In the genomic region with DNA sequence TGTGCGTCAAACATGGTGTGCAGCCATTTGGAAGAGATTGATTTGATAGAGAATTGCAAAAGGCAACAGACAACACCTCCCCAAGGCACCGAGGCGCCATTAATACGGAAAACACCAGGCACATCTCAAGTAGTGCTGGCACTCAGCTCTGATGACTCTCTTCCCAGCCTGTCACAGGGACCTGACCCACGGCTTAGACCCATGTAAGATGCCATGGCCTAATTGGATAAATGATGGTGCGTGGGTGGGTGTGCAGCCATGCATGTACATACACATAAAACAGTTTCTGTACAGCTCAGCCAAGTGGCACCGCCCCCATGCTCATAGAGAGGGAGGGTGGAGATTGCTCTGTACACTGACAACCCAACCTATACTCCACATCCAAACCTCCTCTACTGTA, we compare ENCODE assay signal across 9 mouse cellular contexts.
A peak's percentile ranks its signal among the peaks of the same experiment; 100 is the strongest.
DNase-seq lines count a peak whose midpoint lies in the region; ATAC-seq lines count a peak whose summit lies in the region.
"Had no signal": no experiment of that assay in that cellular context is flagged by ENCODE, and none has a peak within 500 bp of the region (broad histone marks: within the 10 kb centered on the region; RNA-seq: fewer than 3 reads in every experiment).

No protein-coding gene starts in this region.

- no peaks in the 10 kb centered on the region for H3K9me3 ChIP-seq in hindbrain, embryonic 12.5 days (replicated peaks)
- H3K9me3 ChIP-seq in neural tube, embryonic 13.5 days, result no peaks in the 10 kb centered on the region
- H3K9me3 ChIP-seq: liver, embryonic 12.5 days had no signal

- H3K4me2 ChIP-seq in hindbrain, embryonic 12.5 days (replicated peaks), result peak overlapping the region; percentile 5; the same call in 1 of the 2 replicates
- H3K4me2 ChIP-seq in neural tube, embryonic 13.5 days, result peak overlapping the region; percentile 40
- H3K4me2 ChIP-seq: liver, embryonic 12.5 days had no signal

- peak; percentile 88 for ATAC-seq in hindbrain, embryonic 12.5 days (ENCODE audit: low FRiP score)
- peak; percentile 52 for ATAC-seq in neural tube, embryonic 13.5 days (ENCODE audit: low read depth)
- ATAC-seq: liver, embryonic 12.5 days had no signal

- H3K36me3 ChIP-seq in hindbrain, embryonic 12.5 days, result no peaks in the 10 kb centered on the region
- no peaks in the 10 kb centered on the region for H3K36me3 ChIP-seq in neural tube, embryonic 13.5 days
- H3K36me3 ChIP-seq: liver, embryonic 12.5 days had no signal

- no peak overlapping the region for H3K9ac ChIP-seq in hindbrain, embryonic 12.5 days
- H3K9ac ChIP-seq in neural tube, embryonic 13.5 days, result peak overlapping the region; percentile 23; the same call in 1 of the 2 replicates
- H3K9ac ChIP-seq: liver, embryonic 12.5 days had no signal

- H3K27me3 ChIP-seq in hindbrain, embryonic 12.5 days, result no peaks in the 10 kb centered on the region; the same call in 1 of the 2 replicates
- H3K27me3 ChIP-seq in neural tube, embryonic 13.5 days, result peaks cover 59% of the 10 kb centered on the region
- H3K27me3 ChIP-seq: liver, embryonic 12.5 days had no signal

- peaks cover 26% of the 10 kb centered on the region for H3K4me1 ChIP-seq in hindbrain, embryonic 12.5 days
- peaks cover 38% of the 10 kb centered on the region for H3K4me1 ChIP-seq in neural tube, embryonic 13.5 days (replicated peaks)
- H3K4me1 ChIP-seq: liver, embryonic 12.5 days had no signal

- H3K4me3 ChIP-seq in hindbrain, embryonic 12.5 days, result no peak overlapping the region
- H3K4me3 ChIP-seq in neural tube, embryonic 13.5 days, result no peak overlapping the region
- H3K4me3 ChIP-seq: liver, embryonic 12.5 days had no signal

- intact Hi-C loops in left cerebral cortex, postnatal 14 days (cut with DNase I), result no loop called here
- intact Hi-C loops in left cerebral cortex, postnatal 10 days (cut with DNase I), result no loop called here

- H3K27ac ChIP-seq in hindbrain, embryonic 12.5 days, result peak overlapping the region; percentile 30
- peak overlapping the region; percentile 61; the same call in 1 of the 2 replicates for H3K27ac ChIP-seq in neural tube, embryonic 13.5 days (replicated peaks)
- H3K27ac ChIP-seq: liver, embryonic 12.5 days had no signal

- 49% methylated on average over 7 of the region's 7 CpGs for WGBS in hindbrain, embryonic 12.5 days
- WGBS in neural tube, embryonic 13.5 days, result 32% methylated on average over 7 of the region's 7 CpGs

- peak; percentile 11 for DNase-seq in embryo, embryonic 10 days (ENCODE audit: low spot score)
- DNase-seq in embryo, embryonic 9.5 days (ENCODE audit: extremely low spot score), result no peak
- peak; percentile 28 to 38 for DNase-seq in cerebellum, postnatal 25 days
- DNase-seq in urinary bladder, postnatal 36 days (ENCODE audit: low spot score in 2 of 2), result no peak
- no peak for DNase-seq in left cerebral cortex, postnatal 14 days (ENCODE audit: low spot score in 2 of 2)
- DNase-seq in left cerebral cortex, postnatal 10 days (ENCODE audit: extremely low spot score in 1 of 2, low spot score in 2 of 2), result no peak

Comparison
In these comparisons a context has a peak if more than half of its experiments do, and no peak if none do; other contexts are left out.
1. DNase-seq: peak in embryo, embryonic 10 days (single experiment) and cerebellum, postnatal 25 days (2 of 2); none in embryo, embryonic 9.5 days (single experiment), urinary bladder, postnatal 36 days (0 of 2), left cerebral cortex, postnatal 14 days (0 of 2) and left cerebral cortex, postnatal 10 days (0 of 2).